Mouse (Mus musculus) left cerebral cortex, adult 9 months (tissue): Measurements from ENCODE around the gene Clip3.

Experiments used
- DNase-seq, 2 experiments: peaks; one replicate each; pipeline ENCODE4 v3.0.0; 2022; ENCODE audit warnings: low spot score in 2 of 2

Gene Clip3

GRCm38 (mm10) chr7:30295103-30295502, 3.6 kb downstream of the Clip3 start:
- no peak for DNase-seq

GRCm38 (mm10) chr7:30296816-30297215, 5.3 kb downstream of the Clip3 start:
- DNase-seq: no peak

- no peak for DNase-seq
Measured at GRCm38 (mm10) chr7:30297266-30297665, 5.7 kb downstream of the Clip3 start.

- DNase-seq: no peak
Measured at GRCm38 (mm10) chr7:30300914-30301313, 9.4 kb downstream of the Clip3 start.

GRCm38 (mm10) chr7:30306083-30306779, 14.7 kb downstream of the Clip3 start:
- DNase-seq: no peak

GRCm38 (mm10) chr7:30308076-30309005, 16.8 kb downstream of the Clip3 start, which contains the start of gene Alkbh6:
Gene Alkbh6 (plus strand): TSS chr7:30308717.
- DNase-seq: peak; percentile 96 to 98

- no peak for DNase-seq
Measured at GRCm38 (mm10) chr7:30309395-30310129, 18.0 kb downstream of the Clip3 start.

- no peak for DNase-seq
Measured at GRCm38 (mm10) chr7:30310136-30310535, 18.6 kb downstream of the Clip3 start.

GRCm38 (mm10) chr7:30313666-30314320, 22.3 kb downstream of the Clip3 start:
- DNase-seq: no peak

- no peak for DNase-seq
Measured at GRCm38 (mm10) chr7:30314721-30315155, 23.2 kb downstream of the Clip3 start, which contains the start of gene Syne4. Gene Syne4 (plus strand): TSS chr7:30314807.

- DNase-seq: no peak
Measured at GRCm38 (mm10) chr7:30315559-30316529, 24.3 kb downstream of the Clip3 start.

- DNase-seq: no peak
Measured at GRCm38 (mm10) chr7:30318142-30318541, 26.6 kb downstream of the Clip3 start.

- no peak for DNase-seq
Measured at GRCm38 (mm10) chr7:30320946-30321345, 29.4 kb downstream of the Clip3 start.

GRCm38 (mm10) chr7:30321539-30322284, 30.2 kb downstream of the Clip3 start, which contains the start of gene E130208F15Rik:
Gene E130208F15Rik (plus strand): TSS chr7:30321740.
- peak in 1 of 2 experiments; percentile 76 for DNase-seq

GRCm38 (mm10) chr7:30322285-30322667, 30.7 kb downstream of the Clip3 start:
- peak; percentile 95 to 98 for DNase-seq

GRCm38 (mm10) chr7:30322865-30323264, 31.3 kb downstream of the Clip3 start:
- DNase-seq: no peak

GRCm38 (mm10) chr7:30323795-30324194, 32.3 kb downstream of the Clip3 start, which contains the start of gene Sdhaf1:
Gene Sdhaf1 (minus strand): TSS chr7:30323895.
- no peak for DNase-seq

- DNase-seq: peak in 1 of 2 experiments; percentile 79
Measured at GRCm38 (mm10) chr7:30324300-30324944, 32.9 kb downstream of the Clip3 start.

GRCm38 (mm10) chr7:30325364-30325763, 33.8 kb downstream of the Clip3 start:
- no peak for DNase-seq
